Mouse (Mus musculus): Measurements from ENCODE around the gene Wapl. TPM values are rescaled to one million over a fixed set of nuclear protein-coding genes. Genes with fewer than 3 reads are reported as not detected.
A peak's percentile ranks its signal among the peaks of the same experiment; 100 is the strongest.

The Wapl gene
- total RNA-seq, 1 experiment, result 82.9 TPM

GRCm38 (mm10) chr14:34663381-34663780, 10.3 kb upstream of the Wapl start:
- no peak overlapping the region for H3K9ac ChIP-seq (ENCODE audit: insufficient read depth, low read depth, low read length, poor library complexity, severe bottlenecking)
- in situ Hi-C loops (cut with MboI; ENCODE audit: low sequenced_read_pairs in 2 of 2, unreplicated experiment in 2 of 2), result no loop called here
- H3K4me1 ChIP-seq (ENCODE audit: control insufficient read depth in 2 of 2, insufficient read depth in 2 of 2, low read length in 2 of 2, poor library complexity in 1 of 2), result peaks cover 7 to 21% of the 10 kb centered on the region in 2 experiments
- H3K4me3 ChIP-seq (ENCODE audit: insufficient read depth in 1 of 2, low read depth in 1 of 2, low read length in 2 of 2, poor library complexity in 1 of 2, severe bottlenecking in 1 of 2), result no peak overlapping the region
- DNase-seq (ENCODE audit: low read depth, low spot score), result no peak
- TF ChIP-seq HCFC1 (IDR thresholded peaks at IDR 0.05; ENCODE audit: borderline replicate concordance, insufficient read depth, low read length), result no peak
- TF ChIP-seq ZNF384 (IDR thresholded peaks at IDR 0.05; ENCODE audit: low read depth, low read length), result no peak
- TF ChIP-seq ZC3H11A (IDR thresholded peaks at IDR 0.05; ENCODE audit: borderline replicate concordance, low read depth, low read length), result no peak
- no peak for TF ChIP-seq CHD2 (IDR thresholded peaks at IDR 0.05; ENCODE audit: low read depth, low read length)
- no peak for TF ChIP-seq MAFK (IDR thresholded peaks at IDR 0.05; ENCODE audit: insufficient read depth, low read depth, low read length)
- no peaks in the 10 kb centered on the region for H3K36me3 ChIP-seq (ENCODE audit: control insufficient read depth, insufficient read depth, low read length, poor library complexity, severe bottlenecking)
- no peak overlapping the region for H3K27ac ChIP-seq (ENCODE audit: insufficient read depth, low read depth, low read length, poor library complexity, severe bottlenecking)
- H3K9me3 ChIP-seq (ENCODE audit: control insufficient read depth, insufficient read depth, low read depth, low read length), result no peaks in the 10 kb centered on the region

DNA sequence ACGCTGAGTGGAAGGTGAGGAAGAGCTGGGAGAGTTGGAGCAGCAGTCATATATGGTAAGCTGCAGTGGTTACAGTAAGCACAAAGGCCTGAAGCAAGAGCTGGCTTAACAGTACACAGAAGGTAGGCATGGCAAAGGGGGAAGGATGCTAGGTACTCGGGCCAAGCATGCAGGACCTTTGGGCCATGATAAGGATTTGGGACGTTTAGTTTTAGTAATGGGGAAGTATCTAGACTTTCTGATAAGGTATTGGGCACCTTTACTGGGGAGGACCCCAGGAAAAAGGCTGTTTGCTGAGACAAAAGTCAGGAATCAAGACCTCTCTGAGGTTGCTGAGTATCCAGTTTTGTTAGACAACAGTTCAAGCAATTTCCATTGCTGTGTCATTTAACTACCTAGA, 4.6 kb upstream of the Wapl start:
- H3K9ac ChIP-seq (ENCODE audit: insufficient read depth, low read depth, low read length, poor library complexity, severe bottlenecking), result no peak overlapping the region
- no peak overlapping the region for H3K4me3 ChIP-seq (ENCODE audit: insufficient read depth in 1 of 2, low read depth in 1 of 2, low read length in 2 of 2, poor library complexity in 1 of 2, severe bottlenecking in 1 of 2)
- no peak overlapping the region for H3K27ac ChIP-seq (ENCODE audit: insufficient read depth, low read depth, low read length, poor library complexity, severe bottlenecking)

DNA sequence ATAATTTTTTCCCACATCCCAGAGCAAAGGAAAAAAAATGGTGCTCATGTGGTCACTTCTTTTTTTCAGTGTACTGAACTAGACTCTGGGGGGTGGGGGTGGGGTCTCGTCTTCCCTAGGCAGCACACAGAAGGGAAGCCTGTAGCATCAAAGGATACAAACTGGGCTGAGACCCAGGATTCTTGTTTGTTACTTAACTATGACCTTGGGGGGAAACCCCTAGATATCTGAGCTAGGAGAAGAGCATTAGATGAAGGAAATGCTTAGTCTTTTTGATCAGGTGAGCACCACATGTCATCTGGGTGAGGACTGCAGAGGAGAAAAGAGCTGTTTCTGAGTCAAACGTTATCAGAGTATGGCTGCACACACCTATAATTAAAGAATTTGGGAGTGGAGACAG, 3.5 kb upstream of the Wapl start:
- H3K9ac ChIP-seq (ENCODE audit: insufficient read depth, low read depth, low read length, poor library complexity, severe bottlenecking), result no peak overlapping the region
- H3K36me3 ChIP-seq (ENCODE audit: control insufficient read depth, insufficient read depth, low read length, poor library complexity, severe bottlenecking), result no peaks in the 10 kb centered on the region
- in situ Hi-C loops (cut with MboI; ENCODE audit: low sequenced_read_pairs in 2 of 2, unreplicated experiment in 2 of 2), result no loop called here
- H3K4me3 ChIP-seq (ENCODE audit: insufficient read depth in 1 of 2, low read depth in 1 of 2, low read length in 2 of 2, poor library complexity in 1 of 2, severe bottlenecking in 1 of 2), result no peak overlapping the region
- no peak for DNase-seq (ENCODE audit: low read depth, low spot score)
- no peaks in the 10 kb centered on the region for H3K9me3 ChIP-seq (ENCODE audit: control insufficient read depth, insufficient read depth, low read depth, low read length)
- H3K4me1 ChIP-seq (ENCODE audit: control insufficient read depth in 2 of 2, insufficient read depth in 2 of 2, low read length in 2 of 2, poor library complexity in 1 of 2), result peaks cover 4 to 8% of the 10 kb centered on the region in 2 experiments; a peak in 3 of 4 replicates
- no peak overlapping the region for H3K27ac ChIP-seq (ENCODE audit: insufficient read depth, low read depth, low read length, poor library complexity, severe bottlenecking)
- TF ChIP-seq ZNF384 (IDR thresholded peaks at IDR 0.05; ENCODE audit: low read depth, low read length), result no peak
- TF ChIP-seq ZC3H11A (IDR thresholded peaks at IDR 0.05; ENCODE audit: borderline replicate concordance, low read depth, low read length), result no peak
- TF ChIP-seq CHD2 (IDR thresholded peaks at IDR 0.05; ENCODE audit: low read depth, low read length), result no peak
- TF ChIP-seq HCFC1 (IDR thresholded peaks at IDR 0.05; ENCODE audit: borderline replicate concordance, insufficient read depth, low read length), result no peak
- no peak for TF ChIP-seq MAFK (IDR thresholded peaks at IDR 0.05; ENCODE audit: insufficient read depth, low read depth, low read length)

More for the DNA sequence above, 4.6 kb upstream of the Wapl start:
- H3K36me3 ChIP-seq (ENCODE audit: control insufficient read depth, insufficient read depth, low read length, poor library complexity, severe bottlenecking), result no peaks in the 10 kb centered on the region
- H3K9me3 ChIP-seq (ENCODE audit: control insufficient read depth, insufficient read depth, low read depth, low read length), result no peaks in the 10 kb centered on the region
- H3K4me1 ChIP-seq (ENCODE audit: control insufficient read depth in 2 of 2, insufficient read depth in 2 of 2, low read length in 2 of 2, poor library complexity in 1 of 2), result peaks cover 3 to 12% of the 10 kb centered on the region in 2 experiments
- no peak for DNase-seq (ENCODE audit: low read depth, low spot score)
- in situ Hi-C loops (cut with MboI; ENCODE audit: low sequenced_read_pairs in 2 of 2, unreplicated experiment in 2 of 2), result no loop called here
- TF ChIP-seq ZC3H11A (IDR thresholded peaks at IDR 0.05; ENCODE audit: borderline replicate concordance, low read depth, low read length), result no peak
- TF ChIP-seq MAFK (IDR thresholded peaks at IDR 0.05; ENCODE audit: insufficient read depth, low read depth, low read length), result no peak
- no peak for TF ChIP-seq HCFC1 (IDR thresholded peaks at IDR 0.05; ENCODE audit: borderline replicate concordance, insufficient read depth, low read length)

DNA sequence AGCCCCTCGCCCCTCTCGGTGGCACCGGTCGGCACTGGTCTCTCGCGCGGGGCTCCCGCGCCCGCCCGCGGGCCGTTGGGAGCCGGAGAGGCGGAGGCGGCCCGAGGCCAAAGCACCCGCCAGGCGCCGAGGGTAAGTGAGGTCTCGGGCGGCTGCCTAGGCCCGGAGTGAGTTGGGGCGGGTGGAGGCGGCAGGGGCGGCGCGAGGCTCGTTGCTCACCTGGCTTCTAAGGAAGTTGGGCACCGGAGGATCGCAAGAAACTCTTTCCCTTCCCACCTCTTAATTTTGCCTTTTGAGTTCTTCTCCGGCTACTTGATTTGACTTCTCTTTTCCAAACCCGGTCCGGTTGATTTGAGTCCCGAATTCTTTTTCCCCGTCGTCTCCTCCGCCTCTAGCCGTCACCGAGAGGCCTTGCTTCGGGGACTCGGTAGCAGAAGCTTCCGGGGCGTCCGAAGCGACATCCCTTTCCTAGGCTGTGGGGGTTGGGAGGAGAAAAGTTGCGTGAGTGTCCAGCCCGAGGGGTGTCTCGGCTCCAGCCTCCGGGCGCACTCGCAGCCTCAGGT, 582 bp downstream of the Wapl start:
- in situ Hi-C loops (cut with MboI; ENCODE audit: low sequenced_read_pairs in 2 of 2, unreplicated experiment in 2 of 2), result no loop called here
- Histone ChIP-seq H3K9ac (ENCODE audit: insufficient read depth, low read depth, low read length, poor library complexity, severe bottlenecking) (peak overlapping the region; percentile 91), H3K4me1 (ENCODE audit: control insufficient read depth in 2 of 2, insufficient read depth in 2 of 2, low read length in 2 of 2, poor library complexity in 1 of 2) (peaks cover 6 to 16% of the 10 kb centered on the region in 2 experiments), H3K36me3 (ENCODE audit: control insufficient read depth, insufficient read depth, low read length, poor library complexity, severe bottlenecking) (peaks cover 2% of the 10 kb centered on the region; the same call in 1 of the 2 replicates), H3K9me3 (ENCODE audit: control insufficient read depth, insufficient read depth, low read depth, low read length) (no peaks in the 10 kb centered on the region), H3K27ac (ENCODE audit: insufficient read depth, low read depth, low read length, poor library complexity, severe bottlenecking) (peak overlapping the region; percentile 74), H3K4me3 (ENCODE audit: insufficient read depth in 1 of 2, low read depth in 1 of 2, low read length in 2 of 2, poor library complexity in 1 of 2, severe bottlenecking in 1 of 2) (peak overlapping the region; percentile 89 to 100)
- TF ChIP-seq HCFC1 (IDR thresholded peaks at IDR 0.05; ENCODE audit: borderline replicate concordance, insufficient read depth, low read length) (no peak), CHD2 (IDR thresholded peaks at IDR 0.05; ENCODE audit: low read depth, low read length) (no peak), ZNF384 (IDR thresholded peaks at IDR 0.05; ENCODE audit: low read depth, low read length) (no peak), ZC3H11A (IDR thresholded peaks at IDR 0.05; ENCODE audit: borderline replicate concordance, low read depth, low read length) (no peak), MAFK (IDR thresholded peaks at IDR 0.05; ENCODE audit: insufficient read depth, low read depth, low read length) (no peak)
- no peak for DNase-seq (ENCODE audit: low read depth, low spot score)

Measured in ES-E14 (cell line).